Mouse (Mus musculus): ENCODE data around the gene Enc1.

- TF ChIP-seq POLR2A (IDR thresholded peaks at IDR 0.05; ENCODE audit: borderline replicate concordance, extremely low read depth, insufficient read depth, insufficient read length, poor library complexity, severe bottlenecking) (no peak), CTCF (IDR thresholded peaks at IDR 0.05; ENCODE audit: borderline replicate concordance, extremely low read depth, insufficient read depth, insufficient read length) (no peak)
Observed at GRCm38 (mm10) chr13:97241787-97242280, 929 bp downstream of the Enc1 start.

All from brain, embryonic 14.5 days (tissue).